Mouse (Mus musculus) layer of hippocampus, adult 2 months (tissue): ENCODE data around the gene Crisp2. TPM values are rescaled to one million over a fixed set of nuclear protein-coding genes. Genes with fewer than 3 reads are reported as not detected.
"Not testable (repeated sequence)": the region's sequence is repeated elsewhere in the genome, so short reads cannot be mapped to it uniquely, and the experiment has no call there.

Experiments used
- DNase-seq, 2 experiments: peaks; one replicate each; pipeline ENCODE4 v3.0.0; 2022; ENCODE audit warnings: low spot score in 2 of 2
- H3K27ac ChIP-seq: fragments of 200-600 bp; 2 replicates; pipeline ENCODE4 v1.8.1; 2022
- H3K4me3 ChIP-seq: fragments of 200-600 bp; 2 replicates; pipeline ENCODE4 v1.8.1; 2022; ENCODE audit warnings: mild to moderate bottlenecking
- CTCF ChIP-seq: fragments of 200-600 bp; conservative IDR thresholded peaks from 2 replicates; pipeline ENCODE4 v1.8.1; 2022; ENCODE audit warnings: antibody characterized with exemption, mild to moderate bottlenecking, moderate library complexity
- total RNA-seq, 2 experiments: library from RNA; stranded (reverse); gene quantifications; 2 replicates each; pipeline ENCODE4 v1.2.3; 2021

Crisp2 gene
- total RNA-seq, 2 experiments from 2014 or later = not detected

DNA sequence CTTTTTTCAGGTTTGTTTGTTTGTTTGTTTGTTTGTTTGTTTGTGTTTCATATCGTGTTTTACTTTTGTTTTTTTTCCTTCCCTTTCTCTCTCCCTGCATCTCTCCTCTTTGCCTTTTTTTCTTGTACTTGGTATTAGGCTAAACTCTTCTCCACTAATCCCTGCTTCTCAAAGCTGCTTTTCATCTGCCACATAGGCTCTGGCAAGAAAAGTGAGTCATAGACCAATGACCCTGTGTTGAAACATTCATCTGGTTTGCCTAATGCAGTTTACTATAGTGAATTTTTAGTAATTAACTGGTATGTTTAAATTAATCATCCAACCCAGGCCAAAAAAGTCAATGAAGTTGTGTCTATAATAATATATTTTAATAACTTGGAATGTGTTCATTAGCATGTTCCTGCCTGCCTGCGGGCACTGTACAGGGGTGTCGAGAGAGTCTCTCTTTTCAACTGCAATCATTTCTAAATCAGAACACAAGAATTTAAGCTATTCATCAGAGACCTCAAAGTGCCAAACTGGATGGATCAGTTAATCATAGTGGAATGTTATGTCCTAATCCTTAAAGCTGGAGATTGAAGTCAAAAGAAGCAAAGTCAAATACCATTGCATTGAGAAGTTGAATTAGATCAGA is 4.0 kb downstream of the Crisp2 start:
- Histone ChIP-seq H3K27ac (no peak overlapping the region), H3K4me3 (no peak overlapping the region)
- DNase-seq = no peak
- TF ChIP-seq CTCF = no peak

DNA sequence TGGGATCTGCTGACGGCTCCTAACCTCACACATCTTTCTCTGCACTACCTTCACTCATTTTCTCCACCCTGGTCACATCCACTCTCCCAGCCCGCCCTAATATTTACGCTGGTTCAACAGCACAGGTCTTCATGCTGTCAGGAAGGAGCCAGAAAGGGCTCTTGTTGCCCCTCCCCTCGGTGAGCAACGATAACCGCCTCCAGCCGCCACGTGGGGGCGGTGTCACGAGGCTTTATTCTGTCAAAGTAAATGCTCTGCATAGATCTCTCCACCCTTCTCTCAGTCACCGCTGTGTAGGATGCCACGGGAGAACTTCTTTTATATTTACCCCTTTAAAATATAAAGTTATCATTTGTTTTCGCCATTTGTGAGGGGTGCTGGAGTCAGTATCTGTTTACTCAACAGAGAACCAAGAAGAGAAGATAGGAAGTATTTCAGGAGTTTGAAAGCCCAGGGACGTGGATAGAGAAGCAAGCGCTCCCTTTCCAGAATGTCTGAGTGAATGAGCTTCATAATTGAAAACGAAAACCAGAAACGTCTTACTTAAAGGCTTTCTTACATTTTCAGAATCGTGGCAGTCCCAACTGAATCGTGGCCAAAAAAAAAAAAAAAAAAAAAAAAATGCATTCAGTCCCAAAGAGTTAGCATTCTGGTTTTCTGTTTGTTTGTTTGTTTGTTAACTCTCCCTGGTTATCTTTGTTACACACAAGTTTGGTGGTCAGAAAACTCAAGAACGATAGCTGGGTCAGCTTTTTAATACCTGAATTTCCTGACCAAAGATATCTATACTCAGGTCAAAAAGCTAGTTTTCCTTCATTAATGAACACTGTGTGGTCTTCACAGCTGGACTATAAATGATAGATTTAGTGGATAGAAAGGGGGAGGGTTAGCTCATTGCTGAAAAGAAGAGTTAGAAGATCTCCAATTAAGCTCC is 12.6 kb downstream of the Crisp2 start:
- Histone ChIP-seq H3K4me3 (no peak overlapping the region), H3K27ac (no peak overlapping the region)
- TF ChIP-seq CTCF = no peak; the same call in 1 of the 2 replicates
- DNase-seq = no peak

DNA sequence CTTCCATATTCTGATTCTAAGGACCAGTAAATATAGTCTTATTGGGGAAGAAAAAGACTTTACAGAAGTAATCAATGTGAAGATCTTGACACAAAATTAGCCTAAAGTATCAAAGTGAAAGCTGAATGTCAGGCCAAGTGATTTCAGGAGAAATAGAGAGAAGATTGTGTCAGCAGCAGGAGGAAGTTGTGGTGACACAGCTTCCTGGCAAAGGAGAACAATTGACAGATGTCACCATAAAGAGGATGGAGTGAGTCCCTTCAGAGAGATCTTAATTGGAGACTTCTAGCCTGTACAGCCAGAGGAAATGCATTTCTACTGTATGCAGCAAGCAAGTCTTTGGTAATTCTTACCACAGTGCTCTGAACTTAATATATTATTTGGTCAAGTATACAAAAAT is 16.9 kb downstream of the Crisp2 start:
- no peak for TF ChIP-seq CTCF
- H3K27ac ChIP-seq = no peak overlapping the region
- no peak for DNase-seq
- no peak overlapping the region for H3K4me3 ChIP-seq

GRCm38 (mm10) chr17:40767120-40767519 is 39.7 kb downstream of the Crisp2 start:
- no peak for TF ChIP-seq CTCF
- DNase-seq = no peak
- H3K4me3 ChIP-seq = no peak overlapping the region
- H3K27ac ChIP-seq = no peak overlapping the region

DNA sequence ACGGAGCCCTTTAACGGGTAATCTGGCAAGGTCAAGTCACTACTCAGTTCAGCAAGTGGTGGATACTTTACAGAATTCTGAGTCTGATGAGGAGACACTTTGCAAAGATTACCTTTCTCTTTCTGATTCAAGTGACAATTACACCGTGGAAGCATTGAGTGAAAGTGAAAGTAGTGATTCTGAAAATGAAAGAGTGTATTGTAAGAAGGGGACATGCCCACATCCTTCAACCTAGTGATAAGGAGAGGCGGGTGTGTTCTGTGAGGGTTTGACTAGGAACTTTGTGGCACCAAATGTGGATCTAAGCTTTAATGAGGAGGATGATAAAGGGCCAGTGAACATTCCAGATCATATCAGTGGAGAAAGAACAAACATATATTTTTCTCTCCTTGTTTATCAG is 43.1 kb downstream of the Crisp2 start:
- no peak for DNase-seq
- TF ChIP-seq CTCF = no peak
- Histone ChIP-seq H3K4me3 (no peak overlapping the region), H3K27ac (no peak overlapping the region)

DNA sequence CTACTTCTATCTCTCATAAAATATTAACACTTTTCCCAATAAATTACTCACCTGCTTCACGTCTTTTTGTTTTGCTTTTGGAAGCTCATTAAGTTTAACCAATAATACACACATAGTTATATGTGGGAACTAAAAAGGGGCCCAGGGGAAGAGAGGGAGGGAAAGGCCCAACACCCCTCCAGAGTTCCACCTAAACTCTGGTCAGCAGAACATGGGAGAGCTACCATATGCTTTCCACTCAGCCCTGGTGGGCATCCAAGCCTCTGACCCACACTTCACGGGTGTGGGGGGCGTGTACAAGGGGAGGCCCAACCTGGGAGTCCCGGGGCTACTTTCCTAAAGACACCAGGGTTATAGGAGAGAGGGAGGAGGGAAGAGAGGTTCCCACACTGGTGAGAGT is 75.1 kb downstream of the Crisp2 start:
- no peak overlapping the region for H3K27ac ChIP-seq
- TF ChIP-seq CTCF = no peak
- no peak for DNase-seq
- H3K4me3 ChIP-seq = no peak overlapping the region

GRCm38 (mm10) chr17:40731296-40731695 is 75.5 kb downstream of the Crisp2 start:
- no peak for DNase-seq
- no peak overlapping the region for H3K4me3 ChIP-seq
- no peak overlapping the region for H3K27ac ChIP-seq
- TF ChIP-seq CTCF = no peak

DNA sequence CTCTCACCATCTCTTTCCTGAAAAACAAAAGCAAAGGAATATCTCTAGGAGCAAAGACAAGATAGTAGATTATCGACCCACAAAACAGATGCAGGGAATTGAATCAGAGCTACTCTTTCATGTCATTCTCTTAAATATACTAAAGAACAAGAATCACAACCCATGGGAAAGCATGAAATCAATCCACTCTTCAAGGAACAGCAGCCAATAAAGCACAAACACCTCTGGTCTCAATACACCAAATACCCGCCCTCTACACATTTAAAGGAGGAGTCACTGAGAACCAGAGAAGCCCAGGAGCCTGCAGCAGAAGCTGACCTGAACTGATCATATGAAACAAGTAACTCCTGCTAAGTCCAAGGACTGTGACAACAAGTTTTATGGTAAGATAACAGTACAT is 80.0 kb downstream of the Crisp2 start, which contains the start of gene Esp1:
Gene Esp1 (plus strand): TSS at position 301 of the 400 bp plus-strand sequence.
- no peak for TF ChIP-seq CTCF
- no peak for DNase-seq
- Histone ChIP-seq H3K4me3 (no peak within 1 kb of the TSS), H3K27ac (no peak within 1 kb of the TSS)

DNA sequence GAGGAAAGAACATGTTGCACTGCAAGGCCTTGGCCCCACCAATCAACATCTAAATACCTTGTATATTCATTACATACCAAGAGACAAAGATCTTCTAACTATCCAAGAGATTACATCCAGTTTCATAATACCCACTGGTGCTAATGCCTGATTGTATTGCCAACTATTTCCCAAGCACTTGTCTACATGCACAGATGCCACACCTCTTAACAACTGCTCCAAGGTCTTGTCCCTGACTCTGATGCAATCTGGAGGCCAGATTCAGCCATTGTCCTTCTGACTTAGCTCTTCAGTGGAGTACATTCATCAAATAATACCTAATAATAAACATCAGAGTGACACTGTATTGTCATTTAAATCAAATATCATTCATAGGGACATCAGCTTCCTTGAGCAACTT is 89.7 kb downstream of the Crisp2 start:
- DNase-seq, H3K27ac ChIP-seq, H3K4me3 ChIP-seq: not testable (repeated sequence)

GRCm38 (mm10) chr17:40716273-40716672 is 90.5 kb downstream of the Crisp2 start:
- H3K4me3 ChIP-seq = no peak overlapping the region
- H3K27ac ChIP-seq = no peak overlapping the region
- no peak for TF ChIP-seq CTCF
- no peak for DNase-seq

Other genes starting within 250 kb of the Crisp2 start
- gene Esp6, start 245.5 kb downstream of the Crisp2 start, total RNA-seq = not detected
- not detected for gene Esp4, start 208.4 kb downstream of the Crisp2 start, total RNA-seq
- not detected for gene Esp3, start 174.9 kb downstream of the Crisp2 start, total RNA-seq
- not detected for gene Esp1, start 79.9 kb downstream of the Crisp2 start, total RNA-seq
- gene Rhag, start 4.1 kb upstream of the Crisp2 start, total RNA-seq = not detected
- under 1 TPM in 1 of 2 experiments, not detected in 1; 0.23 TPM for gene 9130008F23Rik, start 73.6 kb upstream of the Crisp2 start, total RNA-seq
- gene Glyatl3, start 107.3 kb upstream of the Crisp2 start, total RNA-seq = not detected
- gene Mut, start 127.7 kb upstream of the Crisp2 start, total RNA-seq = 10 to 100 TPM; 48.9 to 50.7 TPM
- gene Cenpq, start 128.0 kb upstream of the Crisp2 start, total RNA-seq = 1 to 10 TPM; 3.9 to 4.0 TPM